Mouse (Mus musculus) C2C12 (cell line): ENCODE results near the gene Mfap2. TPM values are rescaled to one million over a fixed set of nuclear protein-coding genes. Genes with fewer than 3 reads are reported as not detected.

ENCODE experiments used
- H3K27me3 ChIP-seq: one replicate; pipeline ENCODE4 v1.6.1; 2011; ENCODE audit not compliant: control insufficient read depth, insufficient read depth, insufficient read length
- H3K36me3 ChIP-seq: one replicate; pipeline ENCODE4 v1.6.1; 2011; ENCODE audit not compliant: control insufficient read depth, insufficient read depth
- H3K4me3 ChIP-seq: one replicate; pipeline ENCODE4 v1.5.1; 2011; ENCODE audit warnings: mild to moderate bottlenecking, control low read depth; ENCODE audit not compliant: poor library complexity, insufficient read depth, severe bottlenecking
- H3K79me2 ChIP-seq: one replicate; pipeline ENCODE4 v1.6.1; 2011; ENCODE audit not compliant: control insufficient read depth, insufficient read depth
- H3K79me3 ChIP-seq: one replicate; pipeline ENCODE4 v1.6.1; 2011; ENCODE audit warnings: low read depth, control low read depth
- H3ac ChIP-seq: one replicate; pipeline ENCODE3; 2011; ENCODE audit warnings: low read depth; ENCODE audit not compliant: control insufficient read depth, insufficient read length
- CEBPB ChIP-seq: IDR thresholded peaks from one replicate; pipeline ENCODE4 v1.6.1; 2011; ENCODE audit warnings: low read depth, mild to moderate bottlenecking, control low read depth, moderate library complexity
- CTCF ChIP-seq: IDR thresholded peaks from one replicate; pipeline ENCODE4 v1.5.1; 2011; ENCODE audit not compliant: control insufficient read depth, insufficient read depth, insufficient read length
- FOSL1 ChIP-seq: IDR thresholded peaks from one replicate; pipeline ENCODE4 v1.8.0; 2011; ENCODE audit warnings: mild to moderate bottlenecking, low read length; ENCODE audit not compliant: poor library complexity, insufficient read depth, severe bottlenecking
- MAX ChIP-seq: IDR thresholded peaks from one replicate; pipeline ENCODE4 v1.6.1; 2011; ENCODE audit warnings: mild to moderate bottlenecking, control low read depth
- MYOD1 ChIP-seq: IDR thresholded peaks from one replicate; pipeline ENCODE4 v1.6.1; 2011; ENCODE audit warnings: low read depth; ENCODE audit not compliant: control insufficient read depth, insufficient read length
- MYOG ChIP-seq: IDR thresholded peaks from one replicate; pipeline ENCODE4 v1.6.1; 2011; ENCODE audit not compliant: control insufficient read depth, insufficient read length; ENCODE audit errors: extremely low read depth
- USF1 ChIP-seq: IDR thresholded peaks from one replicate; pipeline ENCODE4 v1.6.1; 2011; ENCODE audit warnings: low read depth, mild to moderate bottlenecking, control low read depth, moderate library complexity
- polyA plus RNA-seq: library from polyadenylated mRNA; unstranded; fragments of >200 nt; fragmentation: generic; extraction: Trizol; gene quantifications from one replicate; pipeline ENCODE4 v1.2.1, GENCODE M21; 2012; ENCODE audit warnings: missing spikeins

The Mfap2 gene
- polyA plus RNA-seq, 1 experiment = 2.0 TPM

DNA sequence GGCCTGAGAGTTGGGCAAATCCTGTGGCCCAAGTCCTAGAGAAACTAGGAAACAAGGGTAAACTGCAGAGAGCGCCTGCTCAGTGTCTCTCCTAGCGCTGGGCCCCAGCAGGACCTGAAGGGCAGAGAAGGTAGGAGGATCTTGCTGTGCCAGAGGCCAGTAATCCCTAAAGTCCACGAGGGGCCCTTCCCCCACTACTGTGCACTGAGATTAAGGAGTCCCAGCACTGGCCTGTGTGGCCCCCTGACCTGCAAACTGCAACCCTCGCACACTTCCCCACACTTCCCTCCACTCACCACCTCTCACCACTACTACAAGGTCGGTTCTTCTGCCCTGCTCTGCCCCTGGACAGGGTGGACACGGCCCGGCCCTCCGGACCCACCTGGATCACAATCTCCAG is 42.9 kb downstream of the Mfap2 start:
- TF ChIP-seq MYOG (no peak), CEBPB (no peak), CTCF (no peak), MAX (no peak), FOSL1 (no peak), USF1 (no peak), MYOD1 (no peak)
- no peaks in the 10 kb centered on the region for H3K27me3 ChIP-seq
- no peaks in the 10 kb centered on the region for H3K79me3 ChIP-seq
- no peak overlapping the region for H3ac ChIP-seq
- no peak overlapping the region for H3K4me3 ChIP-seq
- H3K79me2 ChIP-seq = no peaks in the 10 kb centered on the region
- no peaks in the 10 kb centered on the region for H3K36me3 ChIP-seq

DNA sequence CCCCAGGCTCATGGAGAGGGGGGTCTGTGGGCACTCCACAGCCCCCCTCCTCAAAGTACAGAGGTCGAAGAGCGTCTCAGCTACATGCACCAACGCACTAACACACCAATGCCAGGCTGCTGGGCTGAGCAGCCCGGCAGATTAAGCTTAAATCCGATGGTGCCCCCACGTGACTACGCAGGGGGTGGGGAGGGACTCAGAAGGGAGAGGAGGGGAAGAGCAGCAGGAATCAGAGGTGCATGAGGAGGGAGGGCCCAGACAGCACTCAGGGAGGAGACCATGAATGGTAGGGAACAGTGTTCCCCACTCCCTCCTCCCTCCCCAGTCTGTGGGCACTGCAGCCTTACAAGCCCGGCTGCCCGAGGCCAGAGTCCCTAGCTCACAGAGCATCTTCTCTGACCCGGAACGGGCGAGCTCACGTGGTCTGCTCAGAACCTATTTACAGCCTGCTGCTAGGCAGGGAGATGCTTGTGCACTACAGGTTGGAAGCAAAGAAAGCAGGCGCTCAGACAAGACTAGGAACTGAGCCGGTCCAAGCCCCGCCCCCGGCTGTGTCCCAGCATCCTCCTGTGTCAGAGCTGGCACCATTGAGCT is 43.4 kb downstream of the Mfap2 start:
- Histone ChIP-seq H3K79me2 (no peaks in the 10 kb centered on the region), H3K79me3 (no peaks in the 10 kb centered on the region), H3K4me3 (no peak overlapping the region), H3K27me3 (no peaks in the 10 kb centered on the region), H3K36me3 (no peaks in the 10 kb centered on the region), H3ac (no peak overlapping the region)
- TF ChIP-seq MAX (no peak), CTCF (no peak), MYOG (no peak), CEBPB (no peak), USF1 (no peak), FOSL1 (no peak), MYOD1 (no peak)

DNA sequence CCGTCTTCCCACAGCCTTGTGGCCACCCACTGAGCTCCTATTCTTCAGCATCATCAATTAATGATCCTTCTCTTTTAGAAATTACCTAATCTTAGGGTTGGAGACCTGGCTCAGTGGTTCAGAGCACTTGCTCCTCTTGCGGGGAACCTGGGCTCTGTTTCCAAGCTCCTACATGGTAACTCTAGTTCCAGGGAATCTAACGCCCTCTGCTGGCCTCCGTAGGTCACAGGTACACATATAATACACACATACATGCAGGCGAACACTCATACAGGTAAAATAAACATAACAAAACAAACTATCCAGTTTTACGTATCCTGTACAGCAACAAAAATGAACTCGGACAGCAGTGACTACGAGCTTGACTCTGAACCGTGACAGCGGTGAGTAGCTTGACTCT is 46.8 kb downstream of the Mfap2 start:
- H3K79me2 ChIP-seq = no peaks in the 10 kb centered on the region
- TF ChIP-seq MYOD1 = no peak
- TF ChIP-seq MAX = no peak
- TF ChIP-seq CTCF = no peak
- TF ChIP-seq CEBPB = no peak
- no peak overlapping the region for H3K4me3 ChIP-seq
- no peaks in the 10 kb centered on the region for H3K27me3 ChIP-seq
- H3K79me3 ChIP-seq = no peaks in the 10 kb centered on the region
- no peaks in the 10 kb centered on the region for H3K36me3 ChIP-seq
- no peak overlapping the region for H3ac ChIP-seq

DNA sequence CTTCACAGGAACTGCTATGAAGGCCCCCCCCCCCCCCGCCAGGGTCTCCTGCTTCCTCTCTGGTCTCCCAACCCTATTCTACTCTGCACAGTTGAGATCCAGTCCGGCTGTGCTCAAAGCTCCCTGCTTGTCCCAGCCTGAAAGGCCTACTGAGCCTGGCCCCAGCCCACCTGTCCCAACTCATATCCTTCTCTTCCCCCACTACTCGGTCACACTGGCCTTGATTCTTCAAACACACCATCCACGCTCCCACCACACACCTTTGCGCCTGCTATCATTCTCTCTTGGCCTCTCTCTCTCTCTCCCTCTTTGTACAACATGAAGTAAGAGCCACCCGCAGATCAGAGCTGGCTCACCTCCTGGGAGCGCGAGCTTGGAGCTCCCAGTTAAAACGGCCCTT is 48.6 kb downstream of the Mfap2 start:
- Histone ChIP-seq H3K79me2 (no peaks in the 10 kb centered on the region), H3K27me3 (no peaks in the 10 kb centered on the region), H3K36me3 (no peaks in the 10 kb centered on the region), H3ac (no peak overlapping the region), H3K79me3 (no peaks in the 10 kb centered on the region), H3K4me3 (no peak overlapping the region)
- TF ChIP-seq USF1 (no peak), MYOG (no peak), FOSL1 (no peak), CEBPB (no peak), CTCF (no peak), MAX (no peak), MYOD1 (no peak)

DNA sequence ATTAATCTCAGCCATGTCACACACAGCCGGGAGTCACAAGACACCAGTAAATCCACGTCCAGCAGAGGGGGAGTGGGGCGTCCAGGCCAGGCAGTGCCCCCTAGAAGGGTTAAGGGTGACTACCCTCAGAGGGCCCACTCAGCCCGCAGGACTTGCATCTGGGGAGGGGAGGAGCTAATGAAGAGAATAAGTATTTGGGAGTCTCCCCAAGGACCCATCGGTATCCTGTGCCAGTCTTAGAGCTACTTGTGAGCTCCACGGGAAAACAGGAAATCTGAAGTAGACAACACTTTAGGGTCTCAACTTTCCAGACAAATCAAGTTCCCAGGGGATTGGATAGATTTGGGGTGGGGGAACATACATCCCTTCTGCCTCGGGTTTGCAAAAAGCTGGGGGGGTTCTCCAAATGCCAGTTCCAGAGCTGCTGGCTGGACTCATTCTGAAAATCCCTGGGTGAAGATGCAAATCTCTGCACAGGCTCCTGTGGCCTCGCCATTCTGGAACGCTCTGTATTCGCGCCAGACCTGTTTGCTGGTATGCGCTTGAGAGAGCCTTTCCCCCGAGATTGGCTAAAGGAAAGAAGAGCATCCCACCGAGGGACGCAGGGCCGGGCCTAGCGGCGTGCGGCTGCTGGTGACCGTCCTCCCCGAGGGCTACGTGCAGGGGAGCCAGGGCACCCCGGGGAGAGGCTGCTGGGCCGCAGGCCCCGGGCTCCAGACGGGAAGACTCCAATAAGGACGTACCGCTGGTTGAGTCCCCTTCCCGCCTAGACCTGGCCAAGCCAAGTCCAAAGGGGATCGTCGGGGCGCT is 49.6 kb downstream of the Mfap2 start:
- H3K36me3 ChIP-seq = no peaks in the 10 kb centered on the region
- no peaks in the 10 kb centered on the region for H3K27me3 ChIP-seq
- peak overlapping the region; percentile 55 for H3K4me3 ChIP-seq
- no peaks in the 10 kb centered on the region for H3K79me3 ChIP-seq
- peak overlapping the region; percentile 73 for H3ac ChIP-seq
- H3K79me2 ChIP-seq = no peaks in the 10 kb centered on the region
- TF ChIP-seq USF1 (no peak), MYOG (no peak), CEBPB (no peak), MAX (no peak), FOSL1 (no peak), CTCF (no peak), MYOD1 (no peak)
